Mouse (Mus musculus): Measurements from ENCODE around the gene AC124502.3. TPM values are rescaled to one million over a fixed set of nuclear protein-coding genes. Genes with fewer than 3 reads are reported as not detected.
A peak's percentile ranks its signal among the peaks of the same experiment; 100 is the strongest.

The AC124502.3 gene
- polyA plus RNA-seq, 1 experiment, result 2.2 TPM

- peaks cover 7% of the 10 kb centered on the region for H3K4me1 ChIP-seq (ENCODE audit: control insufficient read depth, insufficient read depth, low read length)
- peak within 1 kb of the TSS; percentile 85 for H3K27ac ChIP-seq (ENCODE audit: insufficient read depth, low read depth, low read length)
- TF ChIP-seq CTCF (IDR thresholded peaks at IDR 0.05; ENCODE audit: low read depth, low read length), result no peak
- TF ChIP-seq POLR2A (IDR thresholded peaks at IDR 0.05; ENCODE audit: borderline replicate concordance, low read depth, low read length), result no peak
- peak within 1 kb of the TSS; percentile 83 for H3K4me3 ChIP-seq (ENCODE audit: insufficient read depth, low read length)
These were observed 14.8 kb upstream of the AC124502.3 start, which contains the start of gene Slc29a2 for GRCm38 (mm10) chr19:5023621-5024479. Slc29a2 (plus strand) TSS chr19:5023860.

DNA sequence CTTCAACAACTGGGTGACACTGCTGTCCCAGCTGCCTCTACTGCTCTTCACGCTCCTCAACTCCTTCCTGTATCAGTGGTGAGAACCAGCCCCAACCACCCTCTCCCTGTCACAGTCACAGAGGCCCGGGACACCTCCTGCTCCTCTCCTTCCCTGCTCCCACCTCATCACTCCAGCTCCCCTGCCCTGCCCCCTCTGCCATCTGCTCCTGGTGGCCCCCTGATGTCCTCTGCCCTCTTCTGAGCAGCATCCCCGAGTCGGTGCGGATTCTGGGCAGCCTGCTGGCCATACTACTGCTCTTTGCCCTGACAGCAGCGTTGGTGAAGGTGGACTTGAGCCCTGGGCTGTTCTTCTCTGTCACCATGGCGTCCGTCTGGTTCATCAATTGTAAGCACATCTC lies 12.6 kb upstream of the AC124502.3 start:
- Histone ChIP-seq H3K27ac (ENCODE audit: insufficient read depth, low read depth, low read length) (no peak overlapping the region), H3K4me1 (ENCODE audit: control insufficient read depth, insufficient read depth, low read length) (peaks cover 4% of the 10 kb centered on the region; the same call in 1 of the 2 replicates), H3K4me3 (ENCODE audit: insufficient read depth, low read length) (no peak overlapping the region)
- TF ChIP-seq POLR2A (IDR thresholded peaks at IDR 0.05; ENCODE audit: borderline replicate concordance, low read depth, low read length) (no peak), CTCF (IDR thresholded peaks at IDR 0.05; ENCODE audit: low read depth, low read length) (no peak)

DNA sequence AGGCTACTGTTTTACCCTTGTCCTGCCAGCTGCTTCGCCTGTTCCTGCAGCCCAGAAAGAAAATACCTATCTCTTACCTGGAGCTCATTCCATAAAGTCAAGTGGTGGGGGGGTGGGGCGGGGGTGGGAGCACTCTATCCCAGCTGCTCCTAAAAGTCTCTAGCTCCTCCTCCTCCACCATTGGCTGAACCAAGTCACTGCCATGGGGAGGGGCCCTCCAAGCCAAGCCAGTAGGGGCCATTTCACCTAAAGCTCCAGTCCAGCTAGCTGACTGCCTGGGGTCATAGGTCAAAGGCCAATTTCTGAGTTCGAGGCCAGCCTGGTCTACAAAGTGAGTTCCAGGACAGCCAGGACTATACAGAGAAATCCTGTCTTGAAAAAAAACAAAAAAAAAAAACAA lies 6.0 kb upstream of the AC124502.3 start:
- H3K4me1 ChIP-seq (ENCODE audit: control insufficient read depth, insufficient read depth, low read length), result no peaks in the 10 kb centered on the region
- H3K4me3 ChIP-seq (ENCODE audit: insufficient read depth, low read length), result no peak overlapping the region
- TF ChIP-seq POLR2A (IDR thresholded peaks at IDR 0.05; ENCODE audit: borderline replicate concordance, low read depth, low read length) (no peak), CTCF (IDR thresholded peaks at IDR 0.05; ENCODE audit: low read depth, low read length) (no peak)
- no peak overlapping the region for H3K27ac ChIP-seq (ENCODE audit: insufficient read depth, low read depth, low read length)

DNA sequence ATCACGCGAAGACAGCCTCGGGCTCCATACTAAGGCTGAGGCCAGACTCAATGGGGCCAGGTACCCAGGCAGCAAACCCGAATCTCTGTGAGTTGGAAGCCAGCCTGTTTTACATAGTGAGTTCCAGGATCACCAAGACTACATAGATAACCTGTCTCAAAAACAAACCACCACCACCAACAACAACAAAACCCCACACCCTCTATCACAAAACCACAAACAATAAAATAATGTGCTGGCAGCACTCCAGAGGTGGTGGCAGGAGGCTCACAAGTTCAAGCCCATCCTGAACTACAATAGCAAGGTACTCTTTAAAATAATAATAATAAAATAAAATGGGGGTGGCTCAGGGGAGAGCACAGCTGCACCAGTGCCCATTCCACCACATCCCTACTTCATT lies 2.1 kb upstream of the AC124502.3 start:
- H3K4me1 ChIP-seq (ENCODE audit: control insufficient read depth, insufficient read depth, low read length), result peaks cover 10% of the 10 kb centered on the region
- no peak overlapping the region for H3K4me3 ChIP-seq (ENCODE audit: insufficient read depth, low read length)
- H3K27ac ChIP-seq (ENCODE audit: insufficient read depth, low read depth, low read length), result no peak overlapping the region
- TF ChIP-seq CTCF (IDR thresholded peaks at IDR 0.05; ENCODE audit: low read depth, low read length) (no peak), POLR2A (IDR thresholded peaks at IDR 0.05; ENCODE audit: borderline replicate concordance, low read depth, low read length) (no peak)

DNA sequence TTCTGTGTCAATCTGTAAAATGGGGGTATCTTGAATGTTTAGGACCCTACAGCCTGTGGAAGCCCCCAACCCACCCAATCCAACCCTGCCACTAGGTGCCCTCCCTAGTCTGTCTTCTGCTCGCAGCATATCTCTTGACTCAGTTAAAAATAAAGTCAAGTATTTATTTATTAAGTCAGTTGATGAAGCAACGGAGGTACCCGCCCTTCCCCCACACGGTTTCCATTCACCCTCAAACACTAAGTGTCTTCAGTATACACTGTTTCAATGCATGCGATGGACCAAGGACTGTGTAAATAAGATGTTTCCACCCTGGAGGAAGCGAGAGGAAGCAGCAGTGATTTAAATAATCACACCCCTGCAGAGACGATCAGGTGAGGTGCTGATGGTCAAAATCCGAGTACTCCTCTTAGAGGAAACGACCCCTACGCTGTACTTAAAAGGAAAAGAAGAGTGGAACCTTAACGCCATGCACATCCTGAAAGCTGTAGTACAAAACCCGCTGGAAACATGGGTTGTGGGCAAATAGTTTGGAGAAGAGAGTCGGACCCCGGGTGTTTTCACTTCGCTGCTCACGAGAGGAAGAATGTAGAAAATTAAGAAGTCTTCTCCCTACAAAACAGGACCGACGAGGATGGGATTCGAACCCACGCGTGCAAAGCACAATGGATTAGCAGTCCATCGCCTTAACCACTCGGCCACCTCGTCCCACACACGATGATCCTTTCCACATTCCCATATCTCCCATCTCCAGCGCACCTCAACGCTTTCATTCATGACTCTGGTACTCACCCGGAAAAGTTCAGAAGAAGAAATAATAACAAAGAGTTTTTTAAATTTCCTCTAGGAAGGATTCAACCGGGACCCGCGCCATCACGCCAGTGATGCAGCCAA lies 766 bp upstream of the AC124502.3 start:
- TF ChIP-seq POLR2A (IDR thresholded peaks at IDR 0.05; ENCODE audit: borderline replicate concordance, low read depth, low read length) (no peak), CTCF (IDR thresholded peaks at IDR 0.05; ENCODE audit: low read depth, low read length) (no peak)
- H3K27ac ChIP-seq (ENCODE audit: insufficient read depth, low read depth, low read length), result peak overlapping the region; percentile 12; the same call in 1 of the 2 replicates
- peak overlapping the region; percentile 91 for H3K4me3 ChIP-seq (ENCODE audit: insufficient read depth, low read length)
- peaks cover 16% of the 10 kb centered on the region for H3K4me1 ChIP-seq (ENCODE audit: control insufficient read depth, insufficient read depth, low read length)

DNA sequence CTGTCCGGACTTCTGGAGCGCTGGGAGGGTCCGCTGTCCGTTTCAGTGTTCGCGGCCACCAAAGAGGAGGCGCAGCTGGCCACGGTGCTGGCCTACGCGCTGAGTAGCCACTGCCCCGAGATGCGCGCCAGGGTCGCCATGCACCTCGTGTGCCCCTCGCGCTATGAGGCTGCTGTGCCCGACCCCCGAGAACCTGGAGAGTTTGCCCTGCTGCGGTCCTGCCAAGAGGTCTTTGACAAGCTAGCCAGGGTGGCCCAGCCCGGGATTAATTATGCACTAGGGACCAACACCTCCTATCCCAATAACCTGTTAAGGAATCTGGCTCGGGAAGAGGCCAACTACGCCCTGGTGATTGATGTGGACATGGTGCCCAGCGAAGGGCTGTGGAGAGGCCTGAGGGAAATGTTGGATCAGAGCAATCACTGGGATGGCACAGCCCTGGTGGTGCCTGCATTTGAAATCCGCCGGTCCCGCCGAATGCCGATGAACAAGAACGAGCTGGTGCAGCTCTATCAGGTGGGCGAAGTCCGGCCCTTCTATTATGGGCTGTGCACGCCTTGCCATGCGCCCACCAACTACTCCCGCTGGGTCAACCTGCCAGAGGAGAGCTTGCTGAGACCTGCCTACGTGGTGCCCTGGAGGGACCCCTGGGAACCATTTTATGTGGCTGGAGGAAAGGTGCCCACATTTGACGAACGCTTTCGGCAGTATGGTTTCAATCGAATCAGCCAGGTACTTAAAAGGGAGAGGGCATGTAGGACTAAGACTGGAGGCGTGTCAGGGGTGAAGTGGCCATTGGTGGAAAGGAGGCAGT lies 817 bp downstream of the AC124502.3 start:
- peaks cover 16% of the 10 kb centered on the region for H3K4me1 ChIP-seq (ENCODE audit: control insufficient read depth, insufficient read depth, low read length)
- TF ChIP-seq CTCF (IDR thresholded peaks at IDR 0.05; ENCODE audit: low read depth, low read length), result no peak
- no peak for TF ChIP-seq POLR2A (IDR thresholded peaks at IDR 0.05; ENCODE audit: borderline replicate concordance, low read depth, low read length)
- H3K4me3 ChIP-seq (ENCODE audit: insufficient read depth, low read length), result peak overlapping the region; percentile 91
- no peak overlapping the region for H3K27ac ChIP-seq (ENCODE audit: insufficient read depth, low read depth, low read length)

DNA sequence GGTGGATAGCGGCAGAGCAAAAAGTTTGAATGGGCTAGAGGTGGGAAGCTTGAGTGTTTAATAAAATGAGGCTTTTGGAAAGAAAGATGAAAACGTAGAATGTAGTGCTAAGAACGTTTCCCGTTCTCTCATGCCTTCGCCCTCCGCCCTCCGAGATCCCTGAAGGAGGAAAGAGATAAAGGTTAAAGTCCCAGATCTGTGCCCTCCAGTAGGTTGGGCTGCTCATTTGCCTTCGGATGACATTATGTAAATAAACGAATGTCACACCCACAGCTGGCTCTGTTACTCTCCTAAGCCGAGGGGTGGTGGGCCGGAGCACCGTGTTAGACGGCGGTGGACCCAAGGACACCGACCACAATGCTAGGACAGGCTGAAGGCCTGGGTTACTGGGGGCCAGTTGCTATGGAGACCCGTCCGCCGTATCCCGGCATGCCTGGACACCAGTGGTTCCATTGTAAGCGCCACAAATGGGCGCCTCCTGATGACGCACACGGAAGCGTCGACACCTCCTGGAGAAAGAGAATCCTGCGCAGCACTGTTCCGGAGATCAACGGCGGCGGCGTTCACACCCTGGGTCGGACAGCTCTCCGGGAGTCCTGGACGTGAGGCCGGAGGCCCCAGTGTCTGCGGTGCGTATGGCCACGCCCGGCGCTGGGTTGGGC lies 2.3 kb downstream of the AC124502.3 start, which contains the start of gene Brms1:
TSS of gene Brms1 (plus strand) at position 493 of the 662 bp plus-strand sequence.
- Histone ChIP-seq H3K4me1 (ENCODE audit: control insufficient read depth, insufficient read depth, low read length) (peaks cover 16% of the 10 kb centered on the region), H3K27ac (ENCODE audit: insufficient read depth, low read depth, low read length) (peak within 1 kb of the TSS; percentile 56), H3K4me3 (ENCODE audit: insufficient read depth, low read length) (peak within 1 kb of the TSS; percentile 90)
- TF ChIP-seq POLR2A (IDR thresholded peaks at IDR 0.05; ENCODE audit: borderline replicate concordance, low read depth, low read length), result no peak
- no peak for TF ChIP-seq CTCF (IDR thresholded peaks at IDR 0.05; ENCODE audit: low read depth, low read length)

- peak overlapping the region; percentile 56 for H3K27ac ChIP-seq (ENCODE audit: insufficient read depth, low read depth, low read length)
- TF ChIP-seq POLR2A (IDR thresholded peaks at IDR 0.05; ENCODE audit: borderline replicate concordance, low read depth, low read length) (no peak), CTCF (IDR thresholded peaks at IDR 0.05; ENCODE audit: low read depth, low read length) (no peak)
- H3K4me1 ChIP-seq (ENCODE audit: control insufficient read depth, insufficient read depth, low read length), result peaks cover 16% of the 10 kb centered on the region
- peak overlapping the region; percentile 90 for H3K4me3 ChIP-seq (ENCODE audit: insufficient read depth, low read length)
These were observed 2.9 kb downstream of the AC124502.3 start for GRCm38 (mm10) chr19:5041588-5041987.
